Mouse (Mus musculus) forelimb bud, embryonic 11.5 days (tissue): ENCODE measurements at regions not wholly inside any gene's neighbourhood (a gene's known extent, or its start where the extent isn't known, plus 50 kb on each side); places are given as distances from the start of the nearest gene placed in this dataset.

Source experiments
- DNase-seq: peaks from one replicate; pipeline ENCODE4 v3.0.0-alpha.2; 2012; ENCODE audit warnings: low read depth, low spot score

GRCm38 (mm10) chr10:37720748-37721147 lies 582.0 kb upstream of the Marcks start:
- DNase-seq, result no peak

GRCm38 (mm10) chr10:37716946-37717345 lies 578.2 kb upstream of the Marcks start:
- DNase-seq, result peak; percentile 27

DNA sequence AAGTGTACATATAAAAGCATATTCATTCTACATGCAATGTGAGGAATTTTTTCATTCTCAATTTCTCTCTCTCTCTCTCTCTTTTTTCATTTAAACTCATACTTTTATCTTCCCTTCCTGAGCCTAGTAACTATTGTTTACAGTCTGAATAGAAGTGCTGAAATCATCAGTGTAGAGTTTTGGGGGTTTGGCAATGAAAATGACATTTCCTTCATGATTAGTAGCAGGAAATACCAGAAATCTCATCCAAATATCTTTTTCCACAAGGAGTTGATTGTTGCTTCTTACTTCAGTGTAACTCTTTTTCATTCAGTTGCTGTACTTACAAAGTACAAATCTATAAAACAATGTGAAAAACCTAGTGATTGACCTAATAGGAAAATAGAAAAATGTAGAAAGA lies 572.7 kb upstream of the Marcks start:
- no peak for DNase-seq

DNA sequence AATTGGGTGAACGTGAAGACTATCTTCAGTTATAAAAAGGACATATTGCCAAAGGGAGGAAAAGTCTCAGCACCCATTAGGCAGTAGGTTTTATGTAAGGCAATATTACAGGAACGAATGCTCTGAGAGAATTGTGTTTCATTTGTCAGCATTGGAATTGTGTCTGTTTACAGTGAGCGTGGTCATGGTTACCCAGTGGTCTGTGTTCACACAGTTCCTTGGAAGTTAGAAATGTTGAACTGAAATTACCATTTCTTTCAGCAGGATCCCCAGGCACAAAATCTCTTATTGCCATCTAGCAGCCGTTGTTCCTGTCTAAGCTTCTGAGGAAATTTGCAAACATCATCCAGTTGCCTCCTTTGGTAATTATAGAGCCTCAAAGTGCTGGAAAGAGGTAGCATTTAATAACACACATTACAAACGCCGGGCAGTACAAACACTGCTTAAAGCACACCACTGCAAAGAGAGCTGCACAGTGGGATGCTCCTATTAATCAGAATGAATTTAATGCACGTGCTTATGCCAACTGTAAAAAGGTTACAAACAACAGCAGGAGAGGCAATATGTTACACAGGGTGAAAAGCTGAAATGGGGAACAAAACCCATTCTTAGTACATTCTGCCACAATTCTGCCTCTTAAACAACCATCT lies 555.4 kb upstream of the Marcks start:
- no peak for DNase-seq

DNA sequence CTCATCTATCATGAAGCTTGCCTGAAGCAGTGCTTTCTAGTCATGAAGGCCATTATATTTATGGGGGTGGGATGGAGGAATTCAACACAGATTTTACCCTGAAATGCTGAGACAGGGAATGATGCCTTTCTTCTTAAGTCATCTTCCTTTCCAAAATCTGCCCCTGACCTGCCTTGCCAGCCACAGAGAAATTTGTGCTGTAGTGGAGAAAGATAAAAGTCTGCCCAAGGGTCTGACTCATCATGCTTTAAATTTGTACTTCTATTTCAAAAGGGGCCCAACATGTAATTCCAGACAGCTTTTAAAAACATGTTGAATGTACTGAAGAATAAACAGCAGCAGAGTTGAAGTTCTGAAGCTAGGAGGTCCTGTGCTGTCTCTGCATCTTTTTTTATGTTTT lies 554.1 kb upstream of the Marcks start:
- no peak for DNase-seq

DNA sequence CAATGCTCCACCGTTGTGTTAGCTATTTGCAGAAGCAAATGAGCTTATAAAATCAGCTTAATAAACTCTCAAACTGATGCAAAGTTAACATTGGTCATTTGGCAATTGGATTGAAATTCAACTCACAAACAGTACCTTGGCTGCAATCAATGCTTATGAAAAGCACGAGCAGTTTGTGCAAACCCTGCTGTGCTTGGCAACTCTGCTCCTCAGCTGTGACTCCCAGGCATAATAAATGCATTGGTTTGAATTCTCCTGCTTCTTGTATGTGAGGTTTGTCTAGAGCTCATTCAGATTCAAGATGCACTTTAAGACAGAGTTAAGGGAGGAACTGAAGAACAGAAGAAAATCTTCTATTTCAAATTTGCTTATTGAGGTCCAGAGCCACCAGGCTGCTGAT lies 553.2 kb upstream of the Marcks start:
- DNase-seq, result no peak

DNA sequence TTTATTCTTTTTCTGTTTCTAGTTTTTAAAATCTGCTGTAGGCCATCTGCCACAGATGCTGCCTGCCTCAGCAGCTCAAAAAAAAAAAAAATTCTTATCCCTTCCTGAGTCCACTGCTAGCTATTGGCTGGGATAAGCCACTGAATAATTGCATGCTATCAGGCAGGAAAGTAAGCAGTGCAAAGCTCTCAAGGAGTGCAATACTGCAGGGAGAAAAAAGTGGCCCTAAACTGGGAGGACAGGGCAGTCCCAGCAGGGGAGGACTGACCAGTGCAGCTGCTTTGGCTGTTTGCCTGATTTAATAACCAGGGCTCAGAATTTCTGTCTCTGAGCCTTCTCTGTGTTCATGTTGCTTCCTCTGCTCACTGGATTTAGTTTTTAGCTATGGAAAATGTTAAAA lies 544.4 kb upstream of the Marcks start:
- no peak for DNase-seq

GRCm38 (mm10) chr10:37680601-37681000 lies 541.9 kb upstream of the Marcks start:
- no peak for DNase-seq

- no peak for DNase-seq
These were observed 539.1 kb upstream of the Marcks start for GRCm38 (mm10) chr10:37677826-37678225.

- no peak for DNase-seq
These were observed 530.1 kb upstream of the Marcks start for GRCm38 (mm10) chr10:37668827-37669226.

DNA sequence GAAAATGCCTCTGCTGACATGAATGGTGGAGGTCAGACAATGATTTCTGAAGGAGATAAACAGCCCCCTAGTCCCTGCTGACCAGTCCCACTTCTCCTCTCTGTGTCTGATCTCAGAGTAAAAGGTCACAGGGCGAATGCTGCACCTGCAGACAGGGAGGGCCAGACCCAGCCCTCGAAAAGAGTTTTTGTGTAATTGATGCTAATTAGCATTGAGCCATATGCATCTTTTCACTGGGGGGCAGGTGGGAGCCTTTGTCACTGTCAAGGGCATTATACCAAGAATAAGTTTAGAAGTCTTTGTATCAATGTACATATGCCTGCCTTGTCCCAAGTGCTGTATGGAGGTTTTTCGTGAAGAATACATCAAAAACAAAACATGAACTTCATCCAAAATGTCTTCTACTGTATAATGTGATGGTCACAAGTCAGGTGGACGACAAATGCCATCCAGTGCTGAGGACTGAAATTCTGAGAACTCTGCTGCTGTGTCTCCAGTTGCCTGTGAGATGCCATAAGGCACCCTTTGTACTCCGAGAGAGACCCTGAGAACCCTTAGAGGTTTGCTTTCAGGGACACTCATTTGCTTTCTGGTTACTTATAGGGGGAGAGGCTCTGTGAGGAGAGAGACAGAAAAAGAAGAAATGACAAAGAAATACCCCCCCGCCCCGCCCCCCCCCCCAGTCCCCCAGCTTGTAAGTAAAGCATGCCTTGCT lies 528.5 kb upstream of the Marcks start:
- no peak for DNase-seq

DNA sequence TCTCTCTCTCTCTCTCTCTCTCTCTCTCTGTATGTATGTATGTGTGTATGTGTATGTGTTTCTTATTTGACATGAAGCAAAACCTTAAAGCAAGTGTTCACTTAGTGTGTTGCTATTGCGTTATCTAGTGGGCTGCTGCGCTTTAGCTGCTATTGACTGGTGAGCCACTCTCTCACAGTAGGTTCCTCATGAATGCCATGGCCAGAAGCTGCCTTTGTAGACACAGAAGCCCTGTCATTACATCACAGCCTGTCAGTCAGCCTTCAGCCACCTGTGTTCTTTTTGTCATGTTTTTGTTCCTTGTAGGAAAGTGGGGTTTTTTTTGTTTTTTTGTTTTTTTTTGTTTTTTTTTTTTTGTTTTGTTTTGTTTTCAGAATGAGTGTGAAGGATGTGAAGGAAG lies 527.8 kb upstream of the Marcks start:
- no peak for DNase-seq

- peak; percentile 74 for DNase-seq
These were observed 498.4 kb upstream of the Marcks start for GRCm38 (mm10) chr10:37637001-37637562.

DNA sequence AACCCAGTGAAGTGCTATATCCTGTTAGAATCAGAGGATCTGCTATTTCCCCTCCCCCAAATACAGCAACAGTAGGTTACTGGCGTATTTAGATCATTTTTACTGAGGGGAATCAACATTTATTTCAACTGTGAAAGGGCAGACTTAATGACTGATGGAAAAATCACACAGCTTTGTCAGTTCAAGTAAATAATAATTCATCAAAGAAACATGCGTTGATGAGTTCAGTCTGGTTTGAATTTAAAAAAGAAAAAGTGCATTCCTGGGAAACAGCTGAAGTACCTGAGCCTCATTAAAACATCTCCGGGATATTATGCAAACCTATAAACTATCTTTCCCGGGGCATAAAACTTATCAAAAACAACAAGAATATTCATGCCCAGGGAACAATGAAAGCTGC lies 497.7 kb upstream of the Marcks start:
- DNase-seq, result peak; percentile 42

- no peak for DNase-seq
These were observed 491.7 kb upstream of the Marcks start for GRCm38 (mm10) chr10:37630403-37630802.

DNA sequence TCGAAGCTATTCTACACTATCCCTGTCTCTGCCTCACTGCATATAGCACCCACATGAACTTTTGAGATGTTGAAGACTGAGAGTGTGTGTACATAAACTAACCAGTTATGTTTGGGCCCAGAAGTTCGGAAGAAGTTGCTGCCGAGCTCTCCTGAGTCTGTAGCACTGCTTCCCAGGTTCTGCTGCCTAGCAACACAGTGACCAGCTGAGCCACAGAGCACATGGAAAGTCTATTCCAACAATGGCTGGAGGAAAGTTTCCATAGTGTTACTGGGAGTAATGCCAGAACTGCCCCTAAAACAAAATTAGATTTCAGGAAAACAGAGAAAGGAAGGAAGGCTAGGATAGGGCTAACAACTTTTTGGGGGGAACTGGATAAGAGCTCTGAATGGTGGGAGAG lies 489.2 kb upstream of the Marcks start:
- DNase-seq, result no peak

DNA sequence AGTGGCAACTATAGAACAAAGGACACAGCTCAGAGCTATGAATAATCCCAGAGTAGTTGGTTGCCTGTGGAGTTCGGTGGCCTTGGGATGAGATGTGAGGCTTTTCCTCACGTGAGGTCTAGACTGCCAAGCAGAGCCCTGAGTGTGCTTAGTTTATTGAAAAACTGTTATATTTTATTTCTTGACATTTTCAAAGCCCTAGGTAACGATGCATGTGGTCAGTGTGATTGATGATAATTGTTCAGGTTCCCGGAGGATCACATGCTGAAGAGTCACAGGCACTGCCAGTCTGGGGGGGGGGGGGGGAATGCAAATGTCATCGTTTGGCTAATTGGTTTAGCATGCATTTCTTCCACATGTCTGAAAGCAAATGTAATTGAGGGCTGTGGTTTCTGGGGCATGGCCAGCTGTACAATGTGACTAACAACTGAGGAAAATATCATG lies 488.1 kb upstream of the Marcks start:
- no peak for DNase-seq

DNA sequence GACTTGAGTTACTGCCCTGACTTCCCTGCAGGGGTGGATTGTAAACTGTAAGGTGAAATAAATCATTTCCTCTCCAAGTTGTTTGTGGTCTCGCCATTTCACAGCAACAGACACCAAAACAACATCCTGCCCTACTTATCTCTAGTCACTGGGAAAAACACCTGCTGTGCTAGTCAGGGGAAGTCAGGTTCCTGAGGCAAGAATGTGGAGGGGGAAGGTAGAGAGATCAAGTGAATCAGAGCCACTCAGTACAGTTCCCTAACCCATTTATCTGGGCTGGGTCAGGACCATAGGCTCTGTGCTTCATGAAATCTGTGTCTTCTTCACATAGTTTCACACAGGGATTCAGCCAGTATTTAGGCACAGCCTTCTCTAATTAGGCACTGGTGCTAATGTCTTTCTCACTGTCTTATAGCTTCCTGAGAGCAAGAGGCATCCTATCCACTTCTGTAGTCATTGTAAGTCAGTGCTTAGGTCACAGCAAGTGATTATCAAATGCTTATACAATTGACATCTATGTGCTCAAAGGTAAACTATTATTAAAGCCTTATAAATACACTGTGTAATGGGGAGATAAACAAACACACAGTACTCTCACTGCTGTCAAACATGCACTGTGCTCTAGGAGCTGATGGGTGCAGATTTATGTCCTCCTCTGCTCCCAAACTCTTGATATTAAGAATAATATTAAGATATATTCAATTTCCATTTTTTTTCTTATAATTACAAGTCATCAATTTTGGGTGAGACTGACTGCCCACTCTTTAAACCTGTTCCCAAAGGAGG lies 487.4 kb upstream of the Marcks start:
- DNase-seq, result no peak

DNA sequence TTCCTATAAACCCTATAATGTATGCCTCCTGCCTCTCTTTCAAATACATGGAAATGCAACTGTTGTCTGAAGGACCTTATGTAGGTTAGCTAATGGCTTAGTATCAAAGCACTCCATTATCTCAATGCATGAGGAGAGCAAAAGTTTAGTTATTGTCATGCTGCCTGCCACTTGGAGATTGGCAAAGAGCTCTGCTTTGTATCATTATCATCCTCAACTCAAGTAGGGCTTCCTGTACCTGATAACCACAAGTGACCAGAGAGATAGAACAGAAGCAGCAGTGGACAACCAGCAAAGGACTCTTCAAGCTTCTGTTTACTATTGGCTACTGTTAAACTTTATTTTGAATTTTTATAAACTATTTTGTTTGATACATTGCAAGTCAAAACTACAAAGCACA lies 484.3 kb upstream of the Marcks start:
- no peak for DNase-seq

DNA sequence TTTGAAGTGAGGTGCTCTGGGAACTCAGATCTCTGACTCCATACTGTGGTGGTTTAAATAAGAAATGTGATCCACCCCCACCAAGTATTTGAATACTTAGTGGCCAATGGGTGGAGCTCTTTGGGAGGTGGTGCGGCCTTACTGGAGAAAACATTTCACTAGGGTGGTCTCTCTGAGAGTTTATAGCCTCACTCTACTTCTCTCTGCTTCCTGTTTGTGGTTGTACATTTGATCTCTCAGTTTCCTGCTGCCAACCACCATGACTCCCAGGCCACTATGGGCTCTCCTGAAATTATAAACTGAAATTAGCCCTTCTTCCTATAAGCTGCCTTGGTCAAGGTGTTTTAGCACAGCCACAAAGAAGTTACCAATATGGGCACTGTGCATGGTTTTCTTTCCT lies 479.9 kb upstream of the Marcks start:
- no peak for DNase-seq

- DNase-seq, result no peak
These were observed 479.1 kb upstream of the Marcks start for GRCm38 (mm10) chr10:37617708-37618300.
